Mouse (Mus musculus) fibroblast of lung, adult 2 months (primary cell): ENCODE results near the gene Arf5.
A peak's percentile ranks its signal among the peaks of the same experiment; 100 is the strongest.

Experiments
- DNase-seq: peaks from one replicate; pipeline ENCODE4 v3.0.0-alpha.2; 2011; ENCODE audit warnings: low read depth

Arf5 gene

GRCm38 (mm10) chr6:28423313-28423712 is at the start of gene Arf5:
Arf5 (plus strand) TSS chr6:28423560.
- peak; percentile 43 for DNase-seq

GRCm38 (mm10) chr6:28381983-28382382 is 41.4 kb upstream of the Arf5 start:
- no peak for DNase-seq

- no peak for DNase-seq
Measured at GRCm38 (mm10) chr6:28385169-28385568, 38.2 kb upstream of the Arf5 start.

- DNase-seq, result no peak
Measured at GRCm38 (mm10) chr6:28389038-28389437, 34.3 kb upstream of the Arf5 start.

GRCm38 (mm10) chr6:28396051-28396852 is 27.1 kb upstream of the Arf5 start:
- DNase-seq, result no peak

GRCm38 (mm10) chr6:28396853-28397457 is 26.4 kb upstream of the Arf5 start:
- DNase-seq, result no peak

GRCm38 (mm10) chr6:28397681-28398203 is 25.6 kb upstream of the Arf5 start, which contains the start of gene Zfp800:
Zfp800 (minus strand) TSS chr6:28398005.
- no peak for DNase-seq

GRCm38 (mm10) chr6:28398726-28399125 is 24.6 kb upstream of the Arf5 start:
- DNase-seq, result no peak

GRCm38 (mm10) chr6:28399791-28400190 is 23.6 kb upstream of the Arf5 start:
- DNase-seq, result no peak

GRCm38 (mm10) chr6:28410053-28410452 is 13.3 kb upstream of the Arf5 start:
- DNase-seq, result no peak

GRCm38 (mm10) chr6:28411236-28411635 is 12.1 kb upstream of the Arf5 start:
- DNase-seq, result no peak

- DNase-seq, result no peak
Measured at GRCm38 (mm10) chr6:28416981-28417380, 6.4 kb upstream of the Arf5 start.

- no peak for DNase-seq
Measured at GRCm38 (mm10) chr6:28418449-28418848, 4.9 kb upstream of the Arf5 start.

GRCm38 (mm10) chr6:28419673-28420072 is 3.7 kb upstream of the Arf5 start:
- DNase-seq, result no peak

GRCm38 (mm10) chr6:28420361-28420760 is 3.0 kb upstream of the Arf5 start:
- no peak for DNase-seq

- no peak for DNase-seq
Measured at GRCm38 (mm10) chr6:28420865-28421264, 2.5 kb upstream of the Arf5 start.

GRCm38 (mm10) chr6:28421469-28422000 is 1.8 kb upstream of the Arf5 start:
- DNase-seq, result peak; percentile 98

- DNase-seq, result no peak
Measured at GRCm38 (mm10) chr6:28422651-28423290, 589 bp upstream of the Arf5 start.

- DNase-seq, result no peak
Measured at GRCm38 (mm10) chr6:28423767-28424695, 671 bp downstream of the Arf5 start.

- no peak for DNase-seq
Measured at GRCm38 (mm10) chr6:28425019-28425418, 1.7 kb downstream of the Arf5 start.

- no peak for DNase-seq
Measured at GRCm38 (mm10) chr6:28427096-28427839, 3.9 kb downstream of the Arf5 start, which contains the start of gene Fscn3. Fscn3 (plus strand) TSS chr6:28427789.
